Mouse (Mus musculus): ENCODE measurements around the gene Galr3. TPM values are rescaled to one million over a fixed set of nuclear protein-coding genes. Genes with fewer than 3 reads are reported as not detected.

The Galr3 gene
- total and polyA plus RNA-seq, 3 experiments = 2.6 to 4.5 TPM; not detected in 1

- Histone ChIP-seq H3K79me2 (ENCODE audit: control insufficient read depth, insufficient read depth, low read length, poor library complexity) (peaks cover 12% of the 10 kb centered on the region), H3K9ac (ENCODE audit: control insufficient read depth, low read depth, low read length, poor library complexity, severe bottlenecking) (no peak overlapping the region), H3K36me3 (ENCODE audit: control insufficient read depth in 1 of 2, insufficient read depth in 2 of 2, low read length in 2 of 2) (peaks cover 3 to 11% of the 10 kb centered on the region in 2 experiments; a peak in 3 of 4 replicates), H3K9me3 (replicated peaks; ENCODE audit: insufficient read depth, low read length) (no peaks in the 10 kb centered on the region), H3K4me3 (ENCODE audit: control insufficient read depth in 1 of 2, insufficient read depth in 1 of 2, low read depth in 2 of 2, low read length in 2 of 2) (no peak overlapping the region), H3K27me3 (ENCODE audit: control insufficient read depth in 1 of 2, insufficient read depth in 2 of 2, low read length in 2 of 2) (no peaks in the 10 kb centered on the region), H3K27ac (ENCODE audit: control insufficient read depth, low read depth, low read length) (no peak overlapping the region), H3K4me1 (ENCODE audit: control insufficient read depth in 1 of 2, insufficient read depth in 2 of 2, low read length in 2 of 2) (peaks cover 0 to 3% of the 10 kb centered on the region in 2 experiments; a peak in 1 of 4 replicates)
- DNase-seq (ENCODE audit: low read depth, low spot score) = no peak
- TF ChIP-seq TAL1 (IDR thresholded peaks at IDR 0.05; ENCODE audit: low read length) = no peak
- TF ChIP-seq ELF1 (IDR thresholded peaks at IDR 0.05; ENCODE audit: low read depth, low read length) = no peak
- TF ChIP-seq SIN3A (IDR thresholded peaks at IDR 0.05; ENCODE audit: low read length) = no peak
- TF ChIP-seq POLR2A (IDR thresholded peaks at IDR 0.05; ENCODE audit: control insufficient read depth in 1 of 2, insufficient read depth in 1 of 2, low read depth in 1 of 2, low read length in 2 of 2, poor library complexity in 1 of 2) = no peak
- TF ChIP-seq UBTF (IDR thresholded peaks at IDR 0.05; ENCODE audit: borderline replicate concordance, insufficient read depth, low read depth, low read length) = no peak
- no peak for TF ChIP-seq MXI1 (IDR thresholded peaks at IDR 0.05; ENCODE audit: low read depth, low read length)
- no peak for TF ChIP-seq RCOR1 (IDR thresholded peaks at IDR 0.05; ENCODE audit: low read depth, low read length)
- no peak for TF ChIP-seq CHD1 (IDR thresholded peaks at IDR 0.05; ENCODE audit: low read depth, low read length)
- TF ChIP-seq TBP (IDR thresholded peaks at IDR 0.05; ENCODE audit: low read depth, low read length) = no peak
- TF ChIP-seq MAFK (IDR thresholded peaks at IDR 0.05; ENCODE audit: borderline replicate concordance, low read depth, low read length) = no peak
- TF ChIP-seq HCFC1 (IDR thresholded peaks at IDR 0.05; ENCODE audit: low read depth, low read length) = no peak
Measured at GRCm38 (mm10) chr15:79057850-79058249, 16.2 kb downstream of the Galr3 start.

- no peak overlapping the region for H3K9ac ChIP-seq (ENCODE audit: control insufficient read depth, low read depth, low read length, poor library complexity, severe bottlenecking)
- H3K36me3 ChIP-seq (ENCODE audit: control insufficient read depth in 1 of 2, insufficient read depth in 2 of 2, low read length in 2 of 2) = peaks cover 0 to 22% of the 10 kb centered on the region in 2 experiments; a peak in 2 of 4 replicates
- peak in 1 of 2 experiments; percentile 36; a peak in 1 of 4 replicates for TF ChIP-seq EP300 (IDR thresholded peaks at IDR 0.05; ENCODE audit: low read depth in 1 of 2, low read length in 2 of 2)
- no peak for TF ChIP-seq POLR2A (IDR thresholded peaks at IDR 0.05; ENCODE audit: control insufficient read depth in 1 of 2, insufficient read depth in 1 of 2, low read depth in 1 of 2, low read length in 2 of 2, poor library complexity in 1 of 2)
- 0 out of 2 replicates have a peak, but pooled peaks have one; percentile 6 for TF ChIP-seq TAL1 (IDR thresholded peaks at IDR 0.05; ENCODE audit: low read length)
- DNase-seq (ENCODE audit: low read depth, low spot score) = no peak
- H3K27me3 ChIP-seq (ENCODE audit: control insufficient read depth in 1 of 2, insufficient read depth in 2 of 2, low read length in 2 of 2) = no peaks in the 10 kb centered on the region
- H3K27ac ChIP-seq (ENCODE audit: control insufficient read depth, low read depth, low read length) = no peak overlapping the region
- no peaks in the 10 kb centered on the region for H3K9me3 ChIP-seq (replicated peaks; ENCODE audit: insufficient read depth, low read length)
- H3K79me2 ChIP-seq (ENCODE audit: control insufficient read depth, insufficient read depth, low read length, poor library complexity) = peaks cover 12% of the 10 kb centered on the region
- peaks cover 0 to 13% of the 10 kb centered on the region in 2 experiments; a peak in 3 of 4 replicates for H3K4me1 ChIP-seq (ENCODE audit: control insufficient read depth in 1 of 2, insufficient read depth in 2 of 2, low read length in 2 of 2)
- no peak overlapping the region for H3K4me3 ChIP-seq (ENCODE audit: control insufficient read depth in 1 of 2, insufficient read depth in 1 of 2, low read depth in 2 of 2, low read length in 2 of 2)
Measured at GRCm38 (mm10) chr15:79060887-79061565, 19.3 kb downstream of the Galr3 start.
